Mouse (Mus musculus): ENCODE results near the gene Slc12a9. TPM values are rescaled to one million over a fixed set of nuclear protein-coding genes. Genes with fewer than 3 reads are reported as not detected.

Slc12a9 gene
- total and polyA plus RNA-seq, 2 experiments from 2014 or later: 18.4 to 21.8 TPM

- no peak for ATAC-seq
- Histone ChIP-seq H3K4me1 (ENCODE audit: insufficient read depth) (0 out of 2 replicates have a peak, but pooled peaks cover 4% of the 10 kb centered on the region), H3K4me3 (ENCODE audit: low read depth, low read length) (no peak overlapping the region), H3K9ac (no peak overlapping the region), H3K27me3 (ENCODE audit: insufficient read depth, low read length) (no peaks in the 10 kb centered on the region), H3K27ac (ENCODE audit: low read depth, low read length) (no peak overlapping the region), H3K4me2 (ENCODE audit: low read depth) (no peak overlapping the region), H3K36me3 (ENCODE audit: insufficient read depth) (peaks cover 59% of the 10 kb centered on the region), H3K9me3 (ENCODE audit: low read length) (no peaks in the 10 kb centered on the region)
- no peak for TF ChIP-seq CTCF (IDR thresholded peaks at IDR 0.05; ENCODE audit: low read depth)
- WGBS: 93% methylated on average over 15 of the region's 15 CpGs
- no peak for DNase-seq
Measured at GRCm38 (mm10) chr5:137295712-137296111, 37.7 kb downstream of the Slc12a9 start.

DNA sequence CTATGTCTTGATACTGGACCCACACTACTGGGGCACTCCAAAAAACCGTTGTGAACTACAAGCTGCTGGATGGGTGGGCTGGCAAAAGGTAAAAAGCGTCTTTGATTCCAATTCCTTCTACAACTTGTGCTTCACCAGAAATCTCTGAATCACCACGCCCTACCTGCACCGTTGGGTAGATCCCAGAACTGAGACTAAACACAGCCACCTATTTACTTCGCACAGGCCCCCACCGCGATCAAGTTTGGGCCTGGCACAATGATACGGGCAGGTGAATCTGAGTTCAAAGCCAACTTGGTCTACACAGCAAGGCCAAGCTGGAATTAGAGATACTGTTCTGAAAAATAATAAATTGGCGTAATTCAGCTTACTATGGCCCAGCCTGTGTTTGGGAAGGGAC lies 38.1 kb downstream of the Slc12a9 start:
- Histone ChIP-seq H3K4me1 (ENCODE audit: insufficient read depth) (0 out of 2 replicates have a peak, but pooled peaks cover 4% of the 10 kb centered on the region), H3K9ac (peak overlapping the region; percentile 72), H3K9me3 (ENCODE audit: low read length) (no peaks in the 10 kb centered on the region), H3K36me3 (ENCODE audit: insufficient read depth) (peaks cover 55% of the 10 kb centered on the region), H3K4me2 (ENCODE audit: low read depth) (peak overlapping the region; percentile 100; the same call in 1 of the 2 replicates), H3K27me3 (ENCODE audit: insufficient read depth, low read length) (no peaks in the 10 kb centered on the region), H3K27ac (ENCODE audit: low read depth, low read length) (0 out of 2 replicates have a peak overlapping the region, but pooled peaks have one; percentile 88), H3K4me3 (ENCODE audit: low read depth, low read length) (peak overlapping the region; percentile 58; the same call in 1 of the 2 replicates)
- TF ChIP-seq CTCF (IDR thresholded peaks at IDR 0.05; ENCODE audit: low read depth): no peak
- DNase-seq (no peak), ATAC-seq (no peak)
- WGBS: 83% methylated on average over 9 of the region's 9 CpGs

- no peaks in the 10 kb centered on the region for H3K9me3 ChIP-seq (ENCODE audit: low read length)
- WGBS: 4% methylated on average over 18 of the region's 18 CpGs
- H3K4me3 ChIP-seq (ENCODE audit: low read depth, low read length): peak overlapping the region; percentile 58
- 0 out of 2 replicates have a peak, but pooled peaks have one; percentile 0 for ATAC-seq
- DNase-seq: no peak
- 0 out of 2 replicates have a peak, but pooled peaks cover 4% of the 10 kb centered on the region for H3K4me1 ChIP-seq (ENCODE audit: insufficient read depth)
- no peaks in the 10 kb centered on the region for H3K27me3 ChIP-seq (ENCODE audit: insufficient read depth, low read length)
- H3K36me3 ChIP-seq (ENCODE audit: insufficient read depth): peaks cover 49% of the 10 kb centered on the region
- H3K4me2 ChIP-seq (ENCODE audit: low read depth): peak overlapping the region; percentile 100
- peak overlapping the region; percentile 88 for H3K27ac ChIP-seq (ENCODE audit: low read depth, low read length)
- peak overlapping the region; percentile 72 for H3K9ac ChIP-seq
- no peak for TF ChIP-seq CTCF (IDR thresholded peaks at IDR 0.05; ENCODE audit: low read depth)
Measured at GRCm38 (mm10) chr5:137294744-137295093, 38.7 kb downstream of the Slc12a9 start.

- H3K4me3 ChIP-seq (ENCODE audit: low read depth, low read length): peak within 1 kb of the TSS; percentile 58
- peak; percentile 98 for ATAC-seq
- WGBS: 2% methylated on average over 52 of the region's 52 CpGs
- TF ChIP-seq CTCF (IDR thresholded peaks at IDR 0.05; ENCODE audit: low read depth): peak; percentile 35
- no peaks in the 10 kb centered on the region for H3K9me3 ChIP-seq (ENCODE audit: low read length)
- peak within 1 kb of the TSS; percentile 72 for H3K9ac ChIP-seq
- H3K36me3 ChIP-seq (ENCODE audit: insufficient read depth): peaks cover 43% of the 10 kb centered on the region
- H3K4me2 ChIP-seq (ENCODE audit: low read depth): peak within 1 kb of the TSS; percentile 100
- H3K27ac ChIP-seq (ENCODE audit: low read depth, low read length): peak within 1 kb of the TSS; percentile 88
- peak; percentile 98 for DNase-seq
- H3K4me1 ChIP-seq (ENCODE audit: insufficient read depth): 0 out of 2 replicates have a peak, but pooled peaks cover 4% of the 10 kb centered on the region
- H3K27me3 ChIP-seq (ENCODE audit: insufficient read depth, low read length): no peaks in the 10 kb centered on the region
Measured at GRCm38 (mm10) chr5:137293839-137294743, 39.3 kb downstream of the Slc12a9 start, which contains the start of gene Ufsp1. TSS of gene Ufsp1 (plus strand) at chr5:137294629.

DNA sequence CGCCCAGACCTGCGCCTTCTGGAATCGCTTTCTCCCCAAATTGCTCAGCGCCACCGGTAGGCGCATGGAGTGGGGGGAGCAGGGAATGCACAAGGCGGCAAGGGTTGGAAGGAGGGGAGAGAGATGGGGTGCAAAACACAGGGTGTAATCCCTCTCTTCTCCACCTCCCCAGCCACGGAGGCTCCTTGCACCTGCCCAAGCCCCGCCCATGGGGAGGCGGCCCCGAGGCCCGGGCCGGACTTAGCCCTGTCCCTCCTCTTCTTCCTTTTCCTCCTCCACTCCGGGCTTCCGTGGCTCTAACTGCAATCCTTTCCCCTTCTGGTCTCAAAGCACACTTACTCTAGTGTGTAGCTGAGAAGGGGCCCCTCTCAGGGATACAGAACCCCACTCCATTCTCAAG lies 40.1 kb downstream of the Slc12a9 start:
- peak; percentile 54 for TF ChIP-seq CTCF (IDR thresholded peaks at IDR 0.05; ENCODE audit: low read depth)
- ATAC-seq (peak; percentile 4; the same call in 1 of the 2 replicates), DNase-seq (peak; percentile 71)
- Histone ChIP-seq H3K4me2 (ENCODE audit: low read depth) (peak overlapping the region; percentile 100), H3K4me1 (ENCODE audit: insufficient read depth) (0 out of 2 replicates have a peak, but pooled peaks cover 4% of the 10 kb centered on the region), H3K9me3 (ENCODE audit: low read length) (no peaks in the 10 kb centered on the region), H3K27ac (ENCODE audit: low read depth, low read length) (peak overlapping the region; percentile 88), H3K36me3 (ENCODE audit: insufficient read depth) (peaks cover 35% of the 10 kb centered on the region), H3K27me3 (ENCODE audit: insufficient read depth, low read length) (0 out of 2 replicates have a peak, but pooled peaks cover 3% of the 10 kb centered on the region), H3K4me3 (ENCODE audit: low read depth, low read length) (peak overlapping the region; percentile 58), H3K9ac (peak overlapping the region; percentile 72)
- under 1% methylated on average over 14 of the region's 15 CpGs for WGBS

DNA sequence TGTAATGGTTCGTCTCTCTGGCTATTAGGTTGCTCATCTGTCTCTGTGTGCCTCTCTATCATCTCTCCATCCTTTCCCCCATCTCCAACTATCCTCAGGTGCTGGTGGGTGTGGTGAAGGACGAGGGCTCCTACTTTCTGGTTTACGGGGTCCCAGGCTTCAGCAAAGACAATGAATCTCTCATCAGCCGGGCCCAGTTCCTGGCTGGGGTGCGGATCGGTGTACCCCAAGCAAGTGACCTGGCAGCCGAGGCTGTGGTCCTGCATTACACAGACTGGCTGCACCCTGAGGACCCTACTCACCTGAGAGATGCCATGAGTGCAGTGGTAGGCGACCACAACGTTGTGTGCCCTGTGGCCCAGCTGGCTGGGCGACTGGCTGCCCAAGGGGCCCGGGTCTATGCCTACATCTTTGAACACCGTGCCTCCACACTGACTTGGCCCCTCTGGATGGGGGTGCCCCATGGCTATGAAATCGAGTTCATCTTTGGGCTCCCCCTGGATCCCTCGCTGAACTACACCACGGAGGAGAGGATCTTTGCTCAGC lies 41.9 kb downstream of the Slc12a9 start:
- ATAC-seq: no peak
- no peak for DNase-seq
- Histone ChIP-seq H3K4me2 (ENCODE audit: low read depth) (no peak overlapping the region), H3K27ac (ENCODE audit: low read depth, low read length) (no peak overlapping the region), H3K36me3 (ENCODE audit: insufficient read depth) (peaks cover 16% of the 10 kb centered on the region), H3K4me3 (ENCODE audit: low read depth, low read length) (no peak overlapping the region), H3K27me3 (ENCODE audit: insufficient read depth, low read length) (0 out of 2 replicates have a peak, but pooled peaks cover 3% of the 10 kb centered on the region), H3K4me1 (ENCODE audit: insufficient read depth) (0 out of 2 replicates have a peak, but pooled peaks cover 4% of the 10 kb centered on the region), H3K9me3 (ENCODE audit: low read length) (no peaks in the 10 kb centered on the region), H3K9ac (no peak overlapping the region)
- 77% methylated on average over 15 of the region's 15 CpGs for WGBS
- no peak for TF ChIP-seq CTCF (IDR thresholded peaks at IDR 0.05; ENCODE audit: low read depth)

Data from forebrain, postnatal 0 days (tissue).